Mouse (Mus musculus) ES-E14 (cell line): ENCODE results near the gene Primpol. TPM values are rescaled to one million over a fixed set of nuclear protein-coding genes. Genes with fewer than 3 reads are reported as not detected.

Experiments
- DNase-seq: peaks from one replicate; pipeline ENCODE4 v3.0.0-alpha.2; 2013; ENCODE audit warnings: low read depth, low spot score
- H3K27ac ChIP-seq: 2 replicates; pipeline ENCODE4 v1.5.1; 2012; ENCODE audit warnings: low read depth, mild to moderate bottlenecking, low read length, moderate library complexity, mixed read lengths; ENCODE audit not compliant: poor library complexity, insufficient read depth, severe bottlenecking
- H3K36me3 ChIP-seq: 2 replicates; pipeline ENCODE4 v1.6.1; 2012; ENCODE audit warnings: mild to moderate bottlenecking, low read length, moderate library complexity, mixed read lengths; ENCODE audit not compliant: control insufficient read depth, poor library complexity, insufficient read depth, severe bottlenecking
- H3K4me1 ChIP-seq, 2 experiments: fragments of 150-350 bp in 1 of 2; sonication (generic) in 1 of 2; 2 replicates each; pipeline ENCODE4 v1.6.1; 2012; ENCODE audit warnings: low read length in 2 of 2, mild to moderate bottlenecking in 1 of 2, mixed read lengths in 1 of 2; ENCODE audit not compliant: control insufficient read depth in 2 of 2, insufficient read depth in 2 of 2, poor library complexity in 1 of 2
- H3K4me3 ChIP-seq, 2 experiments: fragments of 150-350 bp in 1 of 2; sonication (generic) in 1 of 2; 2 replicates each; pipeline ENCODE4 v1.5.1; 2012; ENCODE audit warnings: low read length in 2 of 2, low read depth in 1 of 2, mild to moderate bottlenecking in 1 of 2, mixed read lengths in 1 of 2; ENCODE audit not compliant: insufficient read depth in 1 of 2, poor library complexity in 1 of 2, severe bottlenecking in 1 of 2
- H3K9ac ChIP-seq: 2 replicates; pipeline ENCODE4 v1.6.1; 2012; ENCODE audit warnings: low read depth, mild to moderate bottlenecking, low read length, mixed read lengths; ENCODE audit not compliant: poor library complexity, insufficient read depth, severe bottlenecking
- H3K9me3 ChIP-seq: fragments of 150-350 bp; sonication (generic); 2 replicates; pipeline ENCODE4 v1.6.1; 2012; ENCODE audit warnings: low read depth, mild to moderate bottlenecking, low read length; ENCODE audit not compliant: control insufficient read depth, insufficient read depth
- CHD2 ChIP-seq: IDR thresholded peaks from 2 replicates; pipeline ENCODE4 v1.6.1; 2014; ENCODE audit warnings: mild to moderate bottlenecking, low read depth, low read length, inconsistent platforms
- HCFC1 ChIP-seq: IDR thresholded peaks from 2 replicates; pipeline ENCODE4 v1.6.1; 2012; ENCODE audit warnings: low read length, inconsistent platforms, borderline replicate concordance; ENCODE audit not compliant: insufficient read depth
- MAFK ChIP-seq: IDR thresholded peaks from 2 replicates; pipeline ENCODE4 v1.6.1; 2014; ENCODE audit warnings: mild to moderate bottlenecking, low read depth, low read length, inconsistent platforms; ENCODE audit not compliant: insufficient read depth
- ZC3H11A ChIP-seq: IDR thresholded peaks from 2 replicates; pipeline ENCODE4 v1.6.1; 2012; ENCODE audit warnings: low read depth, mild to moderate bottlenecking, inconsistent platforms, low read length, borderline replicate concordance
- ZNF384 ChIP-seq: IDR thresholded peaks from 2 replicates; pipeline ENCODE4 v1.6.1; 2012; ENCODE audit warnings: low read depth, low read length, inconsistent platforms
- in situ Hi-C, 2 experiments: fragments of 600-800 bp; cut with MboI; formaldehyde crosslinking; loops; one replicate each; pipeline ENCODE4 v1.15.1; 2025; ENCODE audit warnings: low sequenced_read_pairs in 2 of 2, inconsistent platforms in 1 of 2; ENCODE audit not compliant: unreplicated experiment in 2 of 2
- total RNA-seq: library from RNA; depleted of rRNA; stranded (reverse); fragments of 300-350 nt; gene quantifications from 2 replicates; pipeline ENCODE4 v1.2.3, GENCODE M21; 2012

Primpol gene
- total RNA-seq, 1 experiment = 6.6 TPM

GRCm38 (mm10) chr8:46641272-46641671 lies 24.3 kb upstream of the Primpol start:
- Histone ChIP-seq H3K9ac (no peak overlapping the region), H3K4me3 (no peak overlapping the region), H3K27ac (no peak overlapping the region), H3K36me3 (peaks cover 9% of the 10 kb centered on the region), H3K4me1 (no peaks in the 10 kb centered on the region), H3K9me3 (no peaks in the 10 kb centered on the region)
- no peak for TF ChIP-seq ZNF384
- TF ChIP-seq MAFK = no peak
- no peak for TF ChIP-seq CHD2
- TF ChIP-seq ZC3H11A = no peak
- no peak for TF ChIP-seq HCFC1
- DNase-seq = no peak
- in situ Hi-C loops = no loop called here

DNA sequence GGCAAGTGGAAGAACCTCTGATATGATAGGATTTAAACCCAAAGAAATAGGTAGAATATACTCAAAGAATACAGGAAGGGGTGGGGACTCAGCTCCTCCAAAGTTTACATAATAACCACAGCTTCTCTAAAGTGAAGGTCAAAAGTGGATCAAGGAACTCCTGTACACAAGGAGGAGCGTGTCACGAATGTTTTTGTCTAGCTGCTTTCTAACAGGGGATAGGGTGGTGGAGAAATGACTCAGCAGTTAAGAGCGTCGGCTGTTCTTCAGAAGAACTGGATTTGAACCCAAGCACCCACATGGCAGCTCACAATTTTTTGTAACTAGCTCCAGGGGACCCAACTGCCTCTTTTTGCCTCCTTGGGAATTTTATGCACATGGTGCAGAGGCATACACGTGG lies 22.8 kb upstream of the Primpol start:
- Histone ChIP-seq H3K9me3 (no peaks in the 10 kb centered on the region), H3K27ac (no peak overlapping the region), H3K4me3 (no peak overlapping the region), H3K36me3 (peaks cover 9% of the 10 kb centered on the region), H3K9ac (no peak overlapping the region), H3K4me1 (no peaks in the 10 kb centered on the region)
- in situ Hi-C loops = no loop called here
- DNase-seq = no peak
- TF ChIP-seq HCFC1 = no peak
- peak; percentile 31; the same call in 1 of the 2 replicates for TF ChIP-seq MAFK

- no peak overlapping the region for H3K9ac ChIP-seq
- H3K9me3 ChIP-seq = no peaks in the 10 kb centered on the region
- H3K27ac ChIP-seq = no peak overlapping the region
- in situ Hi-C loops = no loop called here
- no peak overlapping the region for H3K4me3 ChIP-seq
- H3K4me1 ChIP-seq = no peaks in the 10 kb centered on the region
- peaks cover 12% of the 10 kb centered on the region for H3K36me3 ChIP-seq
- DNase-seq = no peak
- no peak for TF ChIP-seq HCFC1
- TF ChIP-seq CHD2 = no peak
- no peak for TF ChIP-seq MAFK
- TF ChIP-seq ZNF384 = no peak
- no peak for TF ChIP-seq ZC3H11A
Observed at GRCm38 (mm10) chr8:46639010-46639571, 22.1 kb upstream of the Primpol start.

GRCm38 (mm10) chr8:46630932-46631331 lies 13.9 kb upstream of the Primpol start:
- no peaks in the 10 kb centered on the region for H3K9me3 ChIP-seq
- in situ Hi-C loops = no loop called here
- H3K27ac ChIP-seq = no peak overlapping the region
- no peak overlapping the region for H3K9ac ChIP-seq
- H3K4me3 ChIP-seq = no peak overlapping the region
- no peak for DNase-seq
- TF ChIP-seq ZC3H11A (no peak), CHD2 (no peak)
- peaks cover 2 to 5% of the 10 kb centered on the region in 2 experiments; a peak in 3 of 4 replicates for H3K4me1 ChIP-seq
- peaks cover 5% of the 10 kb centered on the region; the same call in 1 of the 2 replicates for H3K36me3 ChIP-seq

DNA sequence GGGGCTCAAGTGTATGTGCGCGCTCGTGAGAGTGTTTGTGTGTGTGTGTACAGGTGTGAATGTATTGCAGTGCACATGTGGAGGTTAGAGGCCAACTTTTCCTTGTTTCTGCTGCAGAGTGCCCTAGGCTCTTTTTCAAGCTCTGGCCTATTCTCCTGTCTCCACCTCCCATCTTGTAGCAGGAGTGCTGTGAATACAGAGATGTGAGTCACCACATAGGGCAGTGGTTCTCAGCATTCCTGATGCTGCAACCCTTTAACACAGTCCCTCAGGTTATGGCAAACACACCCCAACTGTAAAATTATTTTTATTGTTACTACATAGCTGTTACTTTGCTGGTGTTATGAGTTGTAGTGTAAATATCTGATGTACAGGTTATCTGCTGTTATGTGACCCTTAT lies 13.4 kb upstream of the Primpol start:
- Histone ChIP-seq H3K4me3 (no peak overlapping the region), H3K27ac (no peak overlapping the region), H3K4me1 (peaks cover 2 to 5% of the 10 kb centered on the region in 2 experiments; a peak in 3 of 4 replicates), H3K9me3 (no peaks in the 10 kb centered on the region), H3K36me3 (peaks cover 5% of the 10 kb centered on the region; the same call in 1 of the 2 replicates), H3K9ac (no peak overlapping the region)
- no peak for DNase-seq
- in situ Hi-C loops = no loop called here
- TF ChIP-seq MAFK (no peak), ZNF384 (no peak), CHD2 (no peak), HCFC1 (no peak), ZC3H11A (no peak)
